Mouse (Mus musculus) heart, postnatal 0 days (tissue): ENCODE measurements around the gene Ttc17.

Source experiments
- CTCF ChIP-seq: IDR thresholded peaks from 2 replicates; pipeline ENCODE4 v1.5.1; 2016; ENCODE audit warnings: antibody characterized with exemption, control low read depth, low read depth
- EP300 ChIP-seq: IDR thresholded peaks from 2 replicates; pipeline ENCODE4 v1.6.1; 2016; ENCODE audit warnings: antibody characterized with exemption, low read depth

DNA sequence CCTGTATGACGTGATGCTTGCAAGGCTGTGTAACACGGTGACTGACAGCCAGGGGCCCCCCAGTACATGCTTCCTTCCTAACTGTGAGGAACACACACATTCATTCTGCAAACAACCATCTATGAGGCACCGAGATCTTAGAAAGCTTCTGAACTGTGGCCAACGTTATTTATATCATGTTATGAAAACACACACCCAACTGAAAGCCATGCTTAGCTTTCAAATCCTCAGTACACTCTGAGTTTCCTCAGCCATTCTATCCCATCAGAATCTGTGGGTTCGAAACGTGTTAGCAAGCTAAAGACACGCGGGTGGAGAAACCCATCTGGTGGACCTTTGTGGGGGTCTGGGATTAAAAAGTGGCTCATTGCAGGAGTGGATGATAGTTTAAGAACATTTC is 137.7 kb downstream of the Ttc17 start:
- TF ChIP-seq CTCF (no peak), EP300 (no peak)
